Mouse (Mus musculus) intestine, embryonic 14.5 days (tissue): ENCODE measurements around the gene Exo1. TPM values are rescaled to one million over a fixed set of nuclear protein-coding genes. Genes with fewer than 3 reads are reported as not detected.
A peak's percentile ranks its signal among the peaks of the same experiment; 100 is the strongest.

Experiments used
- ATAC-seq: fragments of 200-750 bp; cut with Nextera tagmentation; replicated peaks from 2 replicates; pipeline ENCODE4 v1.8.0; 2017; ENCODE audit warnings: low read depth, moderate number of reproducible peaks, moderate TSS enrichment, moderate library complexity; ENCODE audit not compliant: low FRiP score, low TSS enrichment
- DNase-seq: peaks from one replicate; pipeline ENCODE4 v3.0.0-alpha.2; 2018; ENCODE audit warnings: low spot score
- H3K27ac ChIP-seq: fragments of 300-500 bp; sonication (generic); 2 replicates; pipeline ENCODE4 v1.5.1; 2014; ENCODE audit warnings: low read depth, mild to moderate bottlenecking, control low read depth
- H3K27me3 ChIP-seq: fragments of 300-500 bp; sonication (generic); replicated peaks from 2 replicates; pipeline ENCODE4 v1.6.1; 2014; ENCODE audit warnings: low read length, control low read depth; ENCODE audit not compliant: control insufficient read depth, insufficient read depth
- H3K36me3 ChIP-seq: fragments of 300-500 bp; sonication (generic); 2 replicates; pipeline ENCODE4 v1.6.1; 2014; ENCODE audit warnings: low read length, control low read depth; ENCODE audit not compliant: control insufficient read depth, insufficient read depth
- H3K4me1 ChIP-seq: fragments of 300-500 bp; sonication (generic); replicated peaks from 2 replicates; pipeline ENCODE4 v1.6.1; 2014; ENCODE audit warnings: low read length, control low read depth, mixed read lengths; ENCODE audit not compliant: control insufficient read depth, insufficient read depth
- H3K4me2 ChIP-seq: fragments of 300-500 bp; sonication (generic); 2 replicates; pipeline ENCODE4 v1.6.1; 2014; ENCODE audit warnings: low read length
- H3K4me3 ChIP-seq: fragments of 300-500 bp; sonication (generic); 2 replicates; pipeline ENCODE4 v1.5.1; 2014; ENCODE audit warnings: low read depth, low read length, control low read depth, mixed read lengths
- H3K9ac ChIP-seq: fragments of 300-500 bp; sonication (generic); 2 replicates; pipeline ENCODE4 v1.6.1; 2014; ENCODE audit warnings: mild to moderate bottlenecking, low read length
- H3K9me3 ChIP-seq: fragments of 300-500 bp; sonication (generic); 2 replicates; pipeline ENCODE4 v1.6.1; 2016; ENCODE audit warnings: low read length, control low read depth; ENCODE audit not compliant: control insufficient read depth
- WGBS: fragments of 180-500 bp; shearing (Covaris S2); extraction: QIAGEN DNeasy Blood & Tissue Kit; methylation state at CpG from one replicate; pipeline ENCODE4 v1.1.7; 2014; 5-methylcytosine and 5-hydroxymethylcytosine counted together
- polyA plus RNA-seq: library from polyadenylated mRNA; unstranded; fragments of >200 nt; fragmentation: Nextera tagmentation; extraction: Ambion mirVana; gene quantifications from 2 replicates; pipeline ENCODE4 v1.2.1, GENCODE M21; 2014

The Exo1 gene
- polyA plus RNA-seq, 1 experiment from 2014 or later, result 79.7 TPM

DNA sequence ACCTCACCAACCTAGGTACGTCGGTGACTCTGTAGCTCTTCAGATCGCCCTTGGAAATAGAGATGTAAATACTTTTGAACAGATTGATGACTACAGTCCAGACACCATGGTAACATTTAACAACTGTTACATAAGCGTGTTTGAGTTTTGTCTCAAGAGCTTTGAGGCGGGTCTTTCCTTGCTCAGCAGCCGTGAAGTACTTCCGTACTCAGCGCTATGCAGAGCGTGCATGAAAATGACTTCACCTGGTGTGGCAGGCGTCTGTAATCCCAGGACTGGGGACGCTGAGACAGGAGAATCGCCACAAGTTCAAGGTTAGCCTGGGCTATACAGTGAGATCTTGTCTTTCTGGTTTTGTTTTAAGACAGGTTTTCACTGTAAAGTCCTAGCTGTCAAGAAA, 13.3 kb downstream of the Exo1 start:
- 83% methylated on average over 12 of the region's 12 CpGs for WGBS
- H3K4me3 ChIP-seq, result no peak overlapping the region
- no peaks in the 10 kb centered on the region for H3K4me1 ChIP-seq
- no peak for ATAC-seq
- H3K4me2 ChIP-seq, result no peak overlapping the region
- H3K36me3 ChIP-seq, result peaks cover 68% of the 10 kb centered on the region
- H3K9me3 ChIP-seq, result no peaks in the 10 kb centered on the region
- no peak overlapping the region for H3K9ac ChIP-seq
- H3K27ac ChIP-seq, result no peak overlapping the region
- no peaks in the 10 kb centered on the region for H3K27me3 ChIP-seq
- no peak for DNase-seq

DNA sequence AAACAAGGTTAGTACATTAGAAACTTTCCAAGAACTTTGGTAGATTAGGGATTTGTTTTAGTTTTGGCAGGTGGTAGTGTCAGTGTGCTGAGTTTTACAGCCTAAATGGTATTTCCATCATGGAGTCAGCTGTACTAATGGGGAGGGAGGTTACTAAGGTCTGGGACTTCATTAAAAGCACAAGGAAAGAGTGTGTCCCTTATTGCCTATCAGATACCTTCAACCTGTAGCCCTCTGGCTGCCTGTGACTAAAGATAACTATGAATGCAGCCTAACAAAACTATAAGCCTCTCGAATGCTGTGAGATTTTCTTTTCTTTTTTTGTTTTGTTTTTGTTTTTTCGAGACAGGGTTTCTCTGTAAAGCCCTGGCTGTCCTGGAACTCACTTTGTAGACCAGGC, 30.8 kb downstream of the Exo1 start:
- H3K4me3 ChIP-seq, result no peak overlapping the region
- H3K27me3 ChIP-seq, result no peaks in the 10 kb centered on the region
- no peaks in the 10 kb centered on the region for H3K9me3 ChIP-seq
- DNase-seq (no peak), ATAC-seq (no peak)
- 87% methylated on average over 2 of the region's 2 CpGs for WGBS
- no peak overlapping the region for H3K4me2 ChIP-seq
- no peak overlapping the region for H3K27ac ChIP-seq
- peaks cover 38% of the 10 kb centered on the region for H3K36me3 ChIP-seq
- no peak overlapping the region for H3K9ac ChIP-seq
- no peaks in the 10 kb centered on the region for H3K4me1 ChIP-seq

DNA sequence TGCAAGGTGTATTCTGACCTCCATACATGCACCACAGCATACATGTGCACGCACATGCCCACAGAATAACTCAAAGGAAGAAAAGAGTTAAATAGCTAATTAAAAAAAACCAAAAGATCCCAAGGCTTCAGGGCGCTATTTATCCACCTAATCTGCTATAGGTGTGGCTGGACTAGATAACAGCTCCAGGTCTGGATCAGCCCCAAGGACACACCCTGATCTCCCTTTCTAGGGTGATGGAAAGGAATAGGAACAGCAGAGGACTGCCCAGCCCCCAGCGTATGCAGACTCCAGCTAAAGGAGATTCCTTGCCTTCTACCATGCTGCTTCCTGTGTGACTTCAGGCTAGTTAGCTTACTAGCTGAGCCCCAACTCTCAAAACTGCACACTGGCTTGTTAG, 31.7 kb downstream of the Exo1 start:
- Histone ChIP-seq H3K36me3 (peaks cover 30% of the 10 kb centered on the region), H3K9me3 (no peaks in the 10 kb centered on the region), H3K4me2 (no peak overlapping the region), H3K27me3 (no peaks in the 10 kb centered on the region), H3K4me3 (no peak overlapping the region), H3K27ac (no peak overlapping the region), H3K9ac (no peak overlapping the region), H3K4me1 (no peaks in the 10 kb centered on the region)
- DNase-seq, result no peak
- no peak for ATAC-seq
- 83% methylated on average over 3 of the region's 3 CpGs for WGBS

DNA sequence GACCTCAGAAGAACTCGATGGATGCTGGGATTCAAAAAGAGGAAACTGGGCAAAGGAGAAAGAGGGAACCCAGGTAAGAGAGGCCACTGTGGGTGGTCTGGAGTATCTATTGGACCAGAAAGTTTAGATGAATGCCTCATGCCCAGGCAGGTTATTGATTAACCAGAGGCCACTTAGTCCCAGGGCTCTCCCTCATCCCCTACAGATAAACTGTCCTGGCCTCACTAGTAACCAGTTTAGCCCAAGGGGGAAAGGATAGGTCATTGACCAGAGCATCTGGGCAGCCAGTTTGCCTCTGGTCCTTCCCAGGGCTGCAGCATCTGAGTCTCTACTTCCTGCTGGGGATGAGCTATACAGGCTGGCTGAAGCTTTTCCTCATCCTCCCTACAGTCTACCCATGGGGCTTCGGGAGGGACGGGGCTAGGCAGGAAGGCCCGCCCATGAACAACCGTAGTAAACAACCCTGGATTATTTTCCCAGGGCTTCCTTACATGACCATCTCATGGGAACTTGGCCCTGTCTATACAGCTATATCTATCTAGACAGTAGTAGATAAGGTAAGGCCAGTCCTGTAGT, 33.4 kb downstream of the Exo1 start:
- Histone ChIP-seq H3K9me3 (no peaks in the 10 kb centered on the region), H3K27ac (no peak overlapping the region), H3K9ac (no peak overlapping the region), H3K4me2 (no peak overlapping the region), H3K4me3 (no peak overlapping the region), H3K36me3 (peaks cover 14% of the 10 kb centered on the region), H3K4me1 (no peaks in the 10 kb centered on the region), H3K27me3 (no peaks in the 10 kb centered on the region)
- 72% methylated on average over 5 of the region's 5 CpGs for WGBS
- DNase-seq, result no peak
- peak; percentile 31; the same call in 1 of the 2 replicates for ATAC-seq

DNA sequence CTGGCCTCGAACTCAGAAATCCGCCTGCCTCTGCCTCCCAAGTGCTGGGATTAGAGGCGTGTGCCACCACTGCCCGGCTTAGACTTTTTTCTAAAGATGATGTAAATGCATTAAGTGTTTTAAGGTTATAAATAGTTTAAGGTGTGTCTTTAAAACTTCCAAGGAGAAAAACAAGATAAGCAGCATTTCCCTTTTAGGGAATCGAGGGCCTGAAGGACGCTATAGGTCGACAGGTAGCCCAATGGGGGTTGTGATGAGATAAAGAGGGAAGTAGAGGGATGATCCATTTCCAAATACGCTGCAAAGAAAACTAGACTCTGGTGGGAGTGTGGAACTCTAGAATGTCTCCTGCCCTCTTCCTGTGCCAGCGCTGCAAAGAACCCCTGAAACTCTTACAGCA, 39.6 kb downstream of the Exo1 start, which contains the start of gene Gm38100:
Gm38100 (plus strand) TSS at position 301 of the 400 bp plus-strand sequence.
- H3K4me3 ChIP-seq, result no peak within 1 kb of the TSS
- DNase-seq (no peak), ATAC-seq (no peak)
- H3K27me3 ChIP-seq, result no peaks in the 10 kb centered on the region
- WGBS, result 87% methylated on average over 9 of the region's 9 CpGs
- no peaks in the 10 kb centered on the region for H3K9me3 ChIP-seq
- H3K9ac ChIP-seq, result no peak within 1 kb of the TSS
- no peaks in the 10 kb centered on the region for H3K4me1 ChIP-seq
- H3K4me2 ChIP-seq, result no peak within 1 kb of the TSS
- H3K36me3 ChIP-seq, result no peaks in the 10 kb centered on the region
- no peak within 1 kb of the TSS for H3K27ac ChIP-seq

DNA sequence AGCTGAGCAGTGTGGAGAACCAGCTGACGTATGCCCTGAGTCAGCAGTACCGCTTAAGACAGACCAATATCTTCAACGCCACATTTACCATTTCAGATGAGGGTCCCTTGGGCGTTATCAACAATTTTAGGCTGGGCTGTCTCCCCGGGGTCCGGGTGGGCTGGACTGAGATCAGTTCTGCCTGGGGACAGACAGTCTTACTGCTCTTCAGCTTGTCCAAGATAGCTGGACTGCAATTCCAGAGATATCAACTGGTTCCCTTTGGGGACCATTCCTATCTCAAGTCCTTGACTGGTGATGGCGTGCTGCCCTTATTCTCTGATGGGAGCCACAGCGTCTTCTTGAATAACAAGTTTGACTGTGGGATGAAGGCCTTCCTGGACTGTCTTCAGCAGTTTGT, 40.7 kb downstream of the Exo1 start:
- H3K4me2 ChIP-seq, result no peak overlapping the region
- H3K4me3 ChIP-seq, result no peak overlapping the region
- WGBS, result 88% methylated on average over 8 of the region's 8 CpGs
- no peak overlapping the region for H3K9ac ChIP-seq
- no peaks in the 10 kb centered on the region for H3K36me3 ChIP-seq
- no peak for ATAC-seq
- no peaks in the 10 kb centered on the region for H3K9me3 ChIP-seq
- no peaks in the 10 kb centered on the region for H3K4me1 ChIP-seq
- no peak for DNase-seq
- no peak overlapping the region for H3K27ac ChIP-seq
- no peaks in the 10 kb centered on the region for H3K27me3 ChIP-seq

DNA sequence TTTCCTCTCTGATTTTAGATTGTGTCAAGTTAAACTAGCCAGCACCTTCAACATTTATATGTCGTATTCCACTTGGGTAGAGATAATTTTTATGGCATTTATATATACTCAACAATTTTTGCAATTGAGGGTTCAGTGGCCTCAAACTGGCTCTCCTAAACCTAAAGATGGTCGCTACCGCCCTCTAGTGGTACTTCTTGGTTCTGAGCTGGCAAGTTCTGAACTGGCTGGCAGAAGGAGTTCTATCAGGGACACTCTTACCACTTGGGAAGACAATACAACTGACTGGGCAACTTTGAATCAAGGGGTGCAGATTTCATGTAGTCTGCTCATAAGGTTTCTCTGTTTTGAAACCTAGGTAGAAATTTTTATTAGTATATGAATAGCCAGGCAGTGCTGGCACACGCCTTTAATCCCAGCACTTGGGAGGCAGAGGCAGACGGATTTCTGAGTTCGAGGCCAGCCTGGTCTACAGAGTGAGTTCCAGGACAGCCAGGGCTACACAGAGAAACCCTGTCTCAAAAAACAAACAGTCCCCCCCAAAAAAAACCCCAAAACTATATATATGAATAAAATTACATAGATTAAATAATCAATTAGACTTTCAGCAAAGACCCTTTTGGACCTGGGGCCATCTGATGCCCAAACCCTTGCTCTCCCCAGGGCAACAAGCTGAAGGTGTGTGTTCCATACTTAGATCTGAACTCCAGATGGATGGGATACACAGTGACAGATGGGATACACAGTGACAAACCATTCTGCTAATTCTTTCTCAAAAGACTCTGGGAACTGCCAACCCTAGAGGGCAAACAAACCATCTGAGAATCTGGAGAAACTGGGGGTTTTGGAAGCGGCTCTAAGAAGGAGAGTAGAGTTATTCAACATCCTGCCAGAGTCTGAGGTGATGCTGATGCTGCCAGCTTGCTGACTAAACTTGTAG, 43.7 kb downstream of the Exo1 start:
- H3K9ac ChIP-seq, result no peak overlapping the region
- H3K9me3 ChIP-seq, result no peaks in the 10 kb centered on the region
- DNase-seq (peak; percentile 90), ATAC-seq (no peak)
- no peak overlapping the region for H3K4me3 ChIP-seq
- H3K4me2 ChIP-seq, result no peak overlapping the region
- WGBS, result 51% methylated on average over 7 of the region's 7 CpGs
- H3K27ac ChIP-seq, result no peak overlapping the region
- no peaks in the 10 kb centered on the region for H3K27me3 ChIP-seq
- H3K36me3 ChIP-seq, result no peaks in the 10 kb centered on the region
- H3K4me1 ChIP-seq, result no peaks in the 10 kb centered on the region

DNA sequence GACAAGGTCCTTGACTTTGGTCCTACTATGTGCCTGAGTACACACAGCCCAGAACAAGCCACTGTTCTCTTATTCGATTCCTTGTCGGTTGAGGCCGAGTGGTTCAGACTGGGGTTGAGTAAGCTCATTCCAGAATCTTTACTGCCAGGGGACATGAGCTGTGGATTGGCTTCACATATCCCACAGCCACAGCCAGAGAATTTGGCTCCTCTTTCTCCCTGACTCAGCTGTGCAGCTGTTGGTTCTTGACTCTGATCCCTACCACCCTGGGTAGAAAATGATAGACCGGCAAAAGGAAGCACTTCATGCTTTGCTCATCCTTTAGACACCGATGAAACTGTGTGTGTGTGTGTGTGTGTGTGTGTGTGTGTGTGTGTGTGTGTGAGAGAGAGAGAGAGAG, 51.0 kb downstream of the Exo1 start:
- H3K27ac ChIP-seq, result no peak overlapping the region
- H3K27me3 ChIP-seq, result no peaks in the 10 kb centered on the region
- 89% methylated on average over 5 of the region's 5 CpGs for WGBS
- DNase-seq, result no peak
- H3K4me3 ChIP-seq, result no peak overlapping the region
- no peak overlapping the region for H3K9ac ChIP-seq
- no peak overlapping the region for H3K4me2 ChIP-seq
- H3K4me1 ChIP-seq, result no peaks in the 10 kb centered on the region
- ATAC-seq, result no peak
- H3K9me3 ChIP-seq, result no peaks in the 10 kb centered on the region
- no peaks in the 10 kb centered on the region for H3K36me3 ChIP-seq
